ENCODE assay signal across 10 mouse cellular contexts in genomic region chr1:172201967-172202880, GRCm38 (mm10). TPM values are rescaled to one million over a fixed set of nuclear protein-coding genes. Genes with fewer than 3 reads are reported as not detected.
DNase-seq lines count a peak whose midpoint lies in the region; ATAC-seq and TF ChIP-seq lines count a peak whose summit lies in the region.
"Had no signal": no experiment of that assay in that cellular context is flagged by ENCODE, and none has a peak within 500 bp of the region (broad histone marks: within the 10 kb centered on the region; RNA-seq: fewer than 3 reads in every experiment).

No protein-coding gene starts in this region.

- H3K4me2 ChIP-seq in forebrain, embryonic 13.5 days = peak overlapping the region; percentile 95
- H3K4me2 ChIP-seq in limb, embryonic 15.5 days = no peak overlapping the region

- no peak for TF ChIP-seq CTCF in cerebellum, adult 2 months (IDR thresholded peaks at IDR 0.05; ENCODE audit: borderline replicate concordance, insufficient read depth, low read depth, low read length)

- peak overlapping the region; percentile 100 for H3K27ac ChIP-seq in cerebellum, adult 2 months (ENCODE audit: insufficient read depth, low read length)
- H3K27ac ChIP-seq in forebrain, embryonic 13.5 days = peak overlapping the region; percentile 98
- H3K27ac ChIP-seq in limb, embryonic 15.5 days = 0 out of 2 replicates have a peak overlapping the region, but pooled peaks have one; percentile 76

- TF ChIP-seq POLR2A in cerebellum, adult 2 months (IDR thresholded peaks at IDR 0.05; ENCODE audit: borderline replicate concordance, insufficient read depth, low read length) = peak; percentile 15; the same call in 1 of the 2 replicates

- peak; percentile 53 for DNase-seq in kidney, postnatal 10 days
- no peak for DNase-seq in kidney, adult 9 months
- peak; percentile 87 to 90 for DNase-seq in cerebellum, adult 2 months
- no peak for DNase-seq in ovary, postnatal 36 days (ENCODE audit: low spot score)
- DNase-seq in gastrocnemius, postnatal 36 days = no peak
- no peak for DNase-seq in right cerebral cortex, postnatal 36 days (ENCODE audit: low spot score in 2 of 2)

- peak overlapping the region; percentile 59 for H3K4me3 ChIP-seq in cerebellum, adult 2 months (replicated peaks; ENCODE audit: insufficient read depth, low read depth, low read length)
- peak overlapping the region; percentile 88 for H3K4me3 ChIP-seq in forebrain, embryonic 13.5 days
- no peak overlapping the region for H3K4me3 ChIP-seq in limb, embryonic 15.5 days

- peaks cover 61% of the 10 kb centered on the region for H3K4me1 ChIP-seq in cerebellum, adult 2 months (ENCODE audit: control insufficient read depth, insufficient read depth, low read length)
- H3K4me1 ChIP-seq in forebrain, embryonic 13.5 days = peaks cover 78% of the 10 kb centered on the region
- H3K4me1 ChIP-seq in limb, embryonic 15.5 days = peaks cover 67% of the 10 kb centered on the region

- 2% methylated on average over 14 of the region's 14 CpGs for WGBS in cerebellum, adult 2 months
- 3% methylated on average over 14 of the region's 14 CpGs for WGBS in forebrain, embryonic 13.5 days
- WGBS in limb, embryonic 15.5 days = 32% methylated on average over 14 of the region's 14 CpGs

- H3K9me3 ChIP-seq in forebrain, embryonic 13.5 days (replicated peaks) = no peaks in the 10 kb centered on the region
- H3K9me3 ChIP-seq in limb, embryonic 15.5 days = no peaks in the 10 kb centered on the region

- peak overlapping the region; percentile 98 for H3K9ac ChIP-seq in forebrain, embryonic 13.5 days
- no peak overlapping the region for H3K9ac ChIP-seq in limb, embryonic 15.5 days

- H3K27me3 ChIP-seq in cerebellum, adult 2 months (ENCODE audit: control insufficient read depth, insufficient read depth, low read length) = no peaks in the 10 kb centered on the region
- no peaks in the 10 kb centered on the region for H3K27me3 ChIP-seq in forebrain, embryonic 13.5 days
- H3K27me3 ChIP-seq in limb, embryonic 15.5 days = no peaks in the 10 kb centered on the region

- ATAC-seq in forebrain, embryonic 13.5 days = no peak
- no peak for ATAC-seq in limb, embryonic 15.5 days (ENCODE audit: insufficient number of reproducible peaks, low FRiP score, low TSS enrichment, low read depth)

- H3K36me3 ChIP-seq in forebrain, embryonic 13.5 days (ENCODE audit: poor library complexity, severe bottlenecking) = peaks cover 32% of the 10 kb centered on the region
- H3K36me3 ChIP-seq in limb, embryonic 15.5 days = peaks cover 46% of the 10 kb centered on the region

- intact Hi-C loops in gastrocnemius, postnatal 36 days (cut with DNase I) = loop anchor here (10.0 kb wide), 1 partner anchor 57 kb away; the partner anchor contains the start of gene Dcaf8

RNA-seq across cellular contexts. Expression of gene Pea15a, which starts 4.4 kb away (rescaled TPM):
- polyA plus RNA-seq in cerebellum, adult 2 months (2012; rRNA removed) = 562 and 572 TPM in 2 replicates
- polyA plus RNA-seq in forebrain, embryonic 13.5 days (2015; fragmentation: Nextera tagmentation; extraction: Ambion mirVana) = 470 and 471 TPM in 2 replicates
- 136 and 153 TPM in 2 replicates for polyA plus RNA-seq in limb, embryonic 15.5 days (2015; fragmentation: Nextera tagmentation; extraction: Ambion mirVana)
- total RNA-seq in gastrocnemius, postnatal 36 days (2021) = 10 to 100 TPM; 22.5 to 28.4 TPM

RNA-seq across cellular contexts. Expression of gene Casq1, which starts 17.4 kb away (rescaled TPM):
- polyA plus RNA-seq in cerebellum, adult 2 months (2012; rRNA removed) = 3.8 and 3.9 TPM in 2 replicates
- polyA plus RNA-seq in forebrain, embryonic 13.5 days (2015; fragmentation: Nextera tagmentation; extraction: Ambion mirVana) = 4.5 TPM in 2 replicates
- 18.0 and 55.9 TPM in 2 replicates for polyA plus RNA-seq in limb, embryonic 15.5 days (2015; fragmentation: Nextera tagmentation; extraction: Ambion mirVana)
- 1,000 to 10,000 TPM; 4,749 to 5,131 TPM for total RNA-seq in gastrocnemius, postnatal 36 days (2021)

RNA-seq across cellular contexts. Expression of gene Dcaf8, which starts 54.3 kb away (rescaled TPM):
- polyA plus RNA-seq in cerebellum, adult 2 months (2012; rRNA removed) = 118 and 121 TPM in 2 replicates
- polyA plus RNA-seq in forebrain, embryonic 13.5 days (2015; fragmentation: Nextera tagmentation; extraction: Ambion mirVana) = 112 and 125 TPM in 2 replicates
- polyA plus RNA-seq in limb, embryonic 15.5 days (2015; fragmentation: Nextera tagmentation; extraction: Ambion mirVana) = 134 and 143 TPM in 2 replicates
- 100 to 1,000 TPM; 165 to 181 TPM for total RNA-seq in gastrocnemius, postnatal 36 days (2021)

RNA-seq across cellular contexts. Expression of gene Atp1a4, which starts 56.0 kb away (rescaled TPM):
- 0.03 TPM in 1 of 2 replicates, not detected in the other for polyA plus RNA-seq in cerebellum, adult 2 months (2012; rRNA removed)
- polyA plus RNA-seq in forebrain, embryonic 13.5 days (2015; fragmentation: Nextera tagmentation; extraction: Ambion mirVana) = 0.10 TPM in 1 of 2 replicates, not detected in the other
- not detected in 2 replicates for polyA plus RNA-seq in limb, embryonic 15.5 days (2015; fragmentation: Nextera tagmentation; extraction: Ambion mirVana)
- total RNA-seq in gastrocnemius, postnatal 36 days (2021) = under 1 TPM; 0.51 to 0.72 TPM
- total RNA-seq: heart, postnatal 10 days had no signal
- polyA plus RNA-seq: spleen, adult 2 months had no signal

RNA-seq across cellular contexts. Expression of gene Igsf8, which starts 59.2 kb away (rescaled TPM):
- 254 and 269 TPM in 2 replicates for polyA plus RNA-seq in cerebellum, adult 2 months (2012; rRNA removed)
- polyA plus RNA-seq in forebrain, embryonic 13.5 days (2015; fragmentation: Nextera tagmentation; extraction: Ambion mirVana) = 164 and 169 TPM in 2 replicates
- 51.4 and 62.7 TPM in 2 replicates for polyA plus RNA-seq in limb, embryonic 15.5 days (2015; fragmentation: Nextera tagmentation; extraction: Ambion mirVana)
- 1 to 10 TPM; 8.4 to 9.8 TPM for total RNA-seq in gastrocnemius, postnatal 36 days (2021)

Comparison
In these comparisons a context has a peak if more than half of its experiments do, and no peak if none do; other contexts are left out.
1. DNase-seq: peak in kidney, postnatal 10 days (single experiment) and cerebellum, adult 2 months (2 of 2); none in kidney, adult 9 months (single experiment), ovary, postnatal 36 days (single experiment), gastrocnemius, postnatal 36 days (0 of 2) and right cerebral cortex, postnatal 36 days (0 of 2).
2. Peak in every context shown above with its lines, with median percentiles within 50 percentile points of each other: H3K27ac ChIP-seq.